In genomic region chr16:8736757-8737156, GRCm38 (mm10) we compare ENCODE assay signal across 9 mouse cellular contexts. TPM values are rescaled to one million over a fixed set of nuclear protein-coding genes. Genes with fewer than 3 reads are reported as not detected.
DNase-seq lines count a peak whose midpoint lies in the region; ATAC-seq and TF ChIP-seq lines count a peak whose summit lies in the region.
"Had no signal": no experiment of that assay in that cellular context is flagged by ENCODE, and none has a peak within 500 bp of the region (broad histone marks: within the 10 kb centered on the region; RNA-seq: fewer than 3 reads in every experiment).

No protein-coding gene starts in this region.

- TF ChIP-seq EP300 in ES-Bruce4 (IDR thresholded peaks at IDR 0.05; ENCODE audit: insufficient read depth, low read depth, low read length), result no peak

- no peaks in the 10 kb centered on the region for H3K27me3 ChIP-seq in heart, embryonic 12.5 days (replicated peaks)
- no peaks in the 10 kb centered on the region for H3K27me3 ChIP-seq in ES-Bruce4 (ENCODE audit: control insufficient read depth, insufficient read depth, low read length, poor library complexity, severe bottlenecking)
- H3K27me3 ChIP-seq in hindbrain, embryonic 10.5 days (ENCODE audit: insufficient read depth, poor library complexity, severe bottlenecking), result no peaks in the 10 kb centered on the region
- H3K27me3 ChIP-seq in midbrain, embryonic 11.5 days (ENCODE audit: control insufficient read depth, insufficient read depth, low read length), result no peaks in the 10 kb centered on the region

- TF ChIP-seq POLR2A in ES-Bruce4 (IDR thresholded peaks at IDR 0.05; ENCODE audit: insufficient read depth, low read length), result no peak

- peak overlapping the region; percentile 95 for H3K9ac ChIP-seq in heart, embryonic 12.5 days
- H3K9ac ChIP-seq in ES-Bruce4 (ENCODE audit: low read depth, poor library complexity, severe bottlenecking), result peak overlapping the region; percentile 99
- H3K9ac ChIP-seq in midbrain, embryonic 11.5 days (ENCODE audit: low read length), result peak overlapping the region; percentile 98

- H3K4me2 ChIP-seq in heart, embryonic 12.5 days, result peak overlapping the region; percentile 98
- peak overlapping the region; percentile 99 for H3K4me2 ChIP-seq in midbrain, embryonic 11.5 days

- peaks cover 43% of the 10 kb centered on the region for H3K4me1 ChIP-seq in heart, embryonic 12.5 days (replicated peaks)
- peaks cover 4% of the 10 kb centered on the region for H3K4me1 ChIP-seq in ES-Bruce4 (ENCODE audit: control insufficient read depth, insufficient read depth, low read length)
- H3K4me1 ChIP-seq in hindbrain, embryonic 10.5 days (replicated peaks), result peaks cover 32% of the 10 kb centered on the region
- peaks cover 26% of the 10 kb centered on the region for H3K4me1 ChIP-seq in midbrain, embryonic 11.5 days (ENCODE audit: control insufficient read depth, insufficient read depth, low read length)

- no peak overlapping the region for H3K27ac ChIP-seq in heart, embryonic 12.5 days (ENCODE audit: poor library complexity, severe bottlenecking)
- no peak overlapping the region for H3K27ac ChIP-seq in ES-Bruce4 (ENCODE audit: insufficient read depth, low read length)
- H3K27ac ChIP-seq in hindbrain, embryonic 10.5 days, result peak overlapping the region; percentile 98
- H3K27ac ChIP-seq in midbrain, embryonic 11.5 days (ENCODE audit: low read depth, low read length), result no peak overlapping the region

- intact Hi-C loops in heart, postnatal 36 days (cut with DNase I), result no loop called here

- no peaks in the 10 kb centered on the region for H3K9me3 ChIP-seq in heart, embryonic 12.5 days (replicated peaks)
- H3K9me3 ChIP-seq in ES-Bruce4 (replicated peaks; ENCODE audit: control insufficient read depth, insufficient read depth, low read length, poor library complexity, severe bottlenecking), result no peaks in the 10 kb centered on the region
- H3K9me3 ChIP-seq in hindbrain, embryonic 10.5 days, result no peaks in the 10 kb centered on the region
- no peaks in the 10 kb centered on the region for H3K9me3 ChIP-seq in midbrain, embryonic 11.5 days (ENCODE audit: control insufficient read depth, low read length)

- DNase-seq in heart, postnatal 36 days, result no peak
- DNase-seq in hindbrain, embryonic 10.5 days (ENCODE audit: low spot score), result no peak
- peak; percentile 86 for DNase-seq in midbrain, embryonic 11.5 days (ENCODE audit: low spot score, missing footprints)
- DNase-seq in adrenal gland, postnatal 10 days, result no peak
- DNase-seq in spleen, adult 12 weeks (ENCODE audit: low spot score), result no peak
- DNase-seq in layer of hippocampus, adult 9-10 months (ENCODE audit: low spot score), result no peak

- ATAC-seq in heart, embryonic 12.5 days (ENCODE audit: insufficient number of reproducible peaks, low FRiP score), result no peak
- ATAC-seq in midbrain, embryonic 11.5 days (ENCODE audit: low FRiP score), result no peak

- H3K4me3 ChIP-seq in heart, embryonic 12.5 days, result peak overlapping the region; percentile 90
- H3K4me3 ChIP-seq in ES-Bruce4 (ENCODE audit: low read depth, low read length), result peak overlapping the region; percentile 92
- peak overlapping the region; percentile 96 for H3K4me3 ChIP-seq in hindbrain, embryonic 10.5 days
- peak overlapping the region; percentile 98 for H3K4me3 ChIP-seq in midbrain, embryonic 11.5 days (ENCODE audit: low read depth, low read length)

- H3K36me3 ChIP-seq in heart, embryonic 12.5 days, result no peaks in the 10 kb centered on the region
- H3K36me3 ChIP-seq in ES-Bruce4 (ENCODE audit: control insufficient read depth, insufficient read depth, low read length, poor library complexity, severe bottlenecking), result 0 out of 2 replicates have a peak, but pooled peaks cover 2% of the 10 kb centered on the region
- H3K36me3 ChIP-seq in hindbrain, embryonic 10.5 days, result no peaks in the 10 kb centered on the region
- H3K36me3 ChIP-seq in midbrain, embryonic 11.5 days (ENCODE audit: control insufficient read depth, insufficient read depth, low read length), result no peaks in the 10 kb centered on the region

- TF ChIP-seq CTCF in ES-Bruce4 (IDR thresholded peaks at IDR 0.05; ENCODE audit: low read depth, low read length), result no peak

- WGBS in heart, embryonic 12.5 days, result 8% methylated on average over 7 of the region's 7 CpGs
- 9% methylated on average over 7 of the region's 7 CpGs for WGBS in hindbrain, embryonic 10.5 days
- 4% methylated on average over 7 of the region's 7 CpGs for WGBS in midbrain, embryonic 11.5 days

RNA-seq across cellular contexts. Expression of gene Usp7, which starts 55.4 kb away (rescaled TPM):
- polyA plus RNA-seq in heart, embryonic 12.5 days (2016; fragmentation: Nextera tagmentation; extraction: Ambion mirVana), result 17.1 and 21.1 TPM in 2 replicates
- 10 to 100 TPM; 49.3 to 50.9 TPM for total RNA-seq in heart, postnatal 36 days (2021)
- 339 and 341 TPM in 2 replicates for polyA plus RNA-seq in ES-Bruce4 (2011; ENCODE audit: insufficient read depth, insufficient read length, low read depth, missing spikeins)
- polyA plus RNA-seq in hindbrain, embryonic 10.5 days (2016; fragmentation: Nextera tagmentation; extraction: Ambion mirVana), result 23.3 and 29.8 TPM in 2 replicates
- 35.7 and 41.0 TPM in 2 replicates for polyA plus RNA-seq in midbrain, embryonic 11.5 days (2014; fragmentation: Nextera tagmentation; extraction: Ambion mirVana)
- total RNA-seq in adrenal gland, postnatal 10 days (2021), result 100 to 1,000 TPM in 1 of 2 experiments, 10 to 100 TPM in 1; 88.5 to 109 TPM

RNA-seq across cellular contexts. Expression of gene Gm5767, which starts 56.2 kb away (rescaled TPM):
- polyA plus RNA-seq in heart, embryonic 12.5 days (2016; fragmentation: Nextera tagmentation; extraction: Ambion mirVana), result not detected in 2 replicates
- total RNA-seq in heart, postnatal 36 days (2021), result not detected
- polyA plus RNA-seq in ES-Bruce4 (2011; ENCODE audit: insufficient read depth, insufficient read length, low read depth, missing spikeins), result not detected in 2 replicates
- not detected in 2 replicates for polyA plus RNA-seq in hindbrain, embryonic 10.5 days (2016; fragmentation: Nextera tagmentation; extraction: Ambion mirVana)
- polyA plus RNA-seq in midbrain, embryonic 11.5 days (2014; fragmentation: Nextera tagmentation; extraction: Ambion mirVana), result not detected in 2 replicates
- not detected for total RNA-seq in adrenal gland, postnatal 10 days (2021)
- total RNA-seq: hematopoietic stem cell, adult 5-6 weeks had no signal
